Mouse (Mus musculus) E14TG2a.4 (cell line): ENCODE results near the gene Fahd2a.

Source experiments
- CTCF ChIP-seq: conservative IDR thresholded peaks from 2 replicates; pipeline ENCODE4 v1.5.1; 2014; ENCODE audit warnings: low read length
- POU5F1 ChIP-seq: IDR thresholded peaks from 2 replicates; pipeline ENCODE4 v1.6.1; 2014; ENCODE audit warnings: low read length, borderline replicate concordance

- no peak for TF ChIP-seq CTCF
- no peak for TF ChIP-seq POU5F1
Observed at GRCm38 (mm10) chr2:127470661-127471060, 26.3 kb upstream of the Fahd2a start.
